Mouse (Mus musculus) embryonic facial prominence, embryonic 15.5 days (tissue): ENCODE measurements at regions not wholly inside any gene's neighbourhood (a gene's known extent, or its start where the extent isn't known, plus 50 kb on each side); places are given as distances from the start of the nearest gene placed in this dataset. TPM values are rescaled to one million over a fixed set of nuclear protein-coding genes. Genes with fewer than 3 reads are reported as not detected.

Experiments used
- ATAC-seq: fragments of 200-750 bp; cut with Nextera tagmentation; 2 replicates; pipeline ENCODE4 v1.8.0; 2017; ENCODE audit warnings: low read depth, moderate TSS enrichment; ENCODE audit not compliant: insufficient number of reproducible peaks, low FRiP score, low TSS enrichment
- H3K27ac ChIP-seq: fragments of 300-500 bp; sonication (generic); replicated peaks from 2 replicates; pipeline ENCODE4 v1.5.1; 2015; ENCODE audit warnings: mild to moderate bottlenecking, inconsistent platforms
- H3K27me3 ChIP-seq: fragments of 300-500 bp; sonication (generic); 2 replicates; pipeline ENCODE4 v1.6.1; 2015; ENCODE audit warnings: inconsistent platforms
- H3K36me3 ChIP-seq: fragments of 300-500 bp; sonication (generic); 2 replicates; pipeline ENCODE4 v1.6.1; 2015; ENCODE audit warnings: mild to moderate bottlenecking, inconsistent platforms
- H3K4me1 ChIP-seq: fragments of 300-500 bp; sonication (generic); 2 replicates; pipeline ENCODE4 v1.6.1; 2015; ENCODE audit warnings: inconsistent platforms
- H3K4me2 ChIP-seq: fragments of 300-500 bp; sonication (generic); replicated peaks from 2 replicates; pipeline ENCODE4 v1.6.1; 2015; ENCODE audit warnings: mild to moderate bottlenecking, inconsistent platforms
- H3K4me3 ChIP-seq: fragments of 300-500 bp; sonication (generic); replicated peaks from 2 replicates; pipeline ENCODE4 v1.5.1; 2015; ENCODE audit warnings: mild to moderate bottlenecking, inconsistent platforms
- H3K9ac ChIP-seq: fragments of 300-500 bp; sonication (generic); 2 replicates; pipeline ENCODE4 v1.6.1; 2015; ENCODE audit warnings: inconsistent platforms
- H3K9me3 ChIP-seq: fragments of 300-500 bp; sonication (generic); replicated peaks from 2 replicates; pipeline ENCODE4 v1.6.1; 2016; ENCODE audit warnings: inconsistent platforms
- WGBS: fragments of 180-500 bp; shearing (Covaris S2); methylation state at CpG from one replicate; pipeline ENCODE4 v1.1.7; 2015; 5-methylcytosine and 5-hydroxymethylcytosine counted together
- microRNA-seq: library from miRNA; unstranded; fragments of <30 nt; microRNA quantifications from one replicate; pipeline ENCODE4, GENCODE M21; 2016; ENCODE audit warnings: borderline number of aligned reads

DNA sequence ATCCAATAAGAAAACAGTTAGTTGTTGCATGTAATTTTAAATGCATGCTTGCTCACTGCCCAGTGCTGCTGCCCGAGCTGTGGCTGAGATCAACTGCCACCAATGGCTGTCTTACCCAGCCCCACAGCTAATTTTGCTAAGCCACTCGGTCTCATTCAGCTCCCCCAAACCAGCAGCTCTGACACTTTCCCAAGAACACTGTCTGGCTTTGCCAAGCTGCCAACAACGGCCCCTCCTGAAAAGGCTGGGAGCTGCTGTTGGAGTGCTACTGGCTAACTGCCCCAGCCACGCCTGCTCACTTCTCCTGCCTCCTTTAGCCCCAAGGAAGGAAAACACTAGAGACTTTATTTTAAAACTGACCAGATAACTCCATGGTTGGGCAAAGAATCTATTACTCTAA, 1227.1 kb downstream of the A830018L16Rik start:
- ATAC-seq, result no peak
- Histone ChIP-seq H3K36me3 (no peaks in the 10 kb centered on the region), H3K27ac (no peak overlapping the region), H3K9me3 (no peaks in the 10 kb centered on the region), H3K4me1 (no peaks in the 10 kb centered on the region), H3K9ac (no peak overlapping the region), H3K4me2 (no peak overlapping the region), H3K4me3 (no peak overlapping the region), H3K27me3 (no peaks in the 10 kb centered on the region)
- WGBS, result 61% methylated on average over 4 of the region's 4 CpGs

Small RNA genes in the stretch of these regions (microRNA-seq; reads per million reads assigned to microRNA genes)
- gene Mir6341, result not detected
